Mouse (Mus musculus) cerebellum, postnatal 14 days (tissue): ENCODE measurements around the gene Zfp72.

Experiments
- DNase-seq, 2 experiments: peaks; one replicate each; pipeline ENCODE4 v3.0.0; 2021; ENCODE audit warnings: mixed read lengths in 2 of 2

Zfp72 gene

GRCm38 (mm10) chr13:74390371-74390990 lies at the start of gene Zfp72:
Gene Zfp72, minus strand, starts transcription at chr13:74390836.
- DNase-seq = peak; percentile 75 to 82

- DNase-seq = no peak
These were observed 49.3 kb upstream of the Zfp72 start for GRCm38 (mm10) chr13:74439895-74440294.

- DNase-seq = no peak
These were observed 8.7 kb upstream of the Zfp72 start, which contains the start of gene Ftl1-ps1 for GRCm38 (mm10) chr13:74399298-74399839. Gene Ftl1-ps1, plus strand, starts transcription at chr13:74399694.

GRCm38 (mm10) chr13:74391156-74391555 lies 520 bp upstream of the Zfp72 start:
- peak in 1 of 2 experiments; percentile 20 for DNase-seq

GRCm38 (mm10) chr13:74389730-74390129 lies 906 bp downstream of the Zfp72 start:
- DNase-seq = no peak

- no peak for DNase-seq
These were observed 8.3 kb downstream of the Zfp72 start for GRCm38 (mm10) chr13:74382289-74382688.

- DNase-seq = peak; percentile 24 to 28
These were observed 8.9 kb downstream of the Zfp72 start for GRCm38 (mm10) chr13:74381533-74382276.

GRCm38 (mm10) chr13:74363859-74364235 lies 26.8 kb downstream of the Zfp72 start, which contains the start of gene Lrrc14b:
Gene Lrrc14b, minus strand, starts transcription at chr13:74364005.
- DNase-seq = peak; percentile 36 to 47

- no peak for DNase-seq
These were observed 27.3 kb downstream of the Zfp72 start for GRCm38 (mm10) chr13:74363176-74363858.

GRCm38 (mm10) chr13:74362218-74362617 lies 28.4 kb downstream of the Zfp72 start:
- DNase-seq = no peak

GRCm38 (mm10) chr13:74356491-74356890 lies 34.1 kb downstream of the Zfp72 start:
- no peak for DNase-seq

GRCm38 (mm10) chr13:74350435-74350906 lies 40.2 kb downstream of the Zfp72 start:
- DNase-seq = no peak

- DNase-seq = peak; percentile 98
These were observed 40.8 kb downstream of the Zfp72 start, which contains the start of the genes Sdha and Ccdc127 for GRCm38 (mm10) chr13:74349566-74350434. Gene Sdha, minus strand, starts transcription at chr13:74350280. Gene Ccdc127, plus strand, starts transcription at chr13:74350309.

GRCm38 (mm10) chr13:74341036-74341435 lies 49.6 kb downstream of the Zfp72 start:
- DNase-seq = peak; percentile 55 to 64

GRCm38 (mm10) chr13:74329321-74329720 lies 61.3 kb downstream of the Zfp72 start:
- no peak for DNase-seq
